Mouse (Mus musculus): Measurements from ENCODE around the gene Atg9b. TPM values are rescaled to one million over a fixed set of nuclear protein-coding genes. Genes with fewer than 3 reads are reported as not detected.
"Not testable (repeated sequence)": the region's sequence is repeated elsewhere in the genome, so short reads cannot be mapped to it uniquely, and the experiment has no call there.

The Atg9b gene
- polyA plus RNA-seq, 1 experiment from 2014 or later, result 1.2 TPM

DNA sequence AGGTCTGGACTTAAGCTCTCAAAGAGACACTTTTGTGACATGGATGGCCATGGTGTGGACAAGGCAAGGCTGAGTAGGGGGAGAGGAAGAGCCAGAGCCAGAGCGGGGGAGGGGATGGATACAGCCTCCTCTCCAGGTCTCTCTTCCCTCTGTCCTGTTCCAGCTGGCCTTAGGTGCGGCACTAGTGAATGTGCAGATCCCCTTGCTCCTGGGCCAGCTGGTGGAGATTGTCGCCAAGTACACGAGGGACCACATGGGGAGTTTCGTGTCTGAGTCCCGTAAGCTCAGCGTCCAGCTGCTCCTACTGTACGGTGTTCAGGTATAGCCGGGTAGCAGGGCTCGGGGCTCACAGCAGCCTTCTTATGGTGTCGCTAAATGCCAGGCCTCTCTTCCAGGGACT lies 8.4 kb upstream of the Atg9b start:
- DNase-seq (ENCODE audit: low spot score), result no peak
- H3K4me3 ChIP-seq, result no peak overlapping the region
- no peaks in the 10 kb centered on the region for H3K27me3 ChIP-seq (ENCODE audit: insufficient read depth, poor library complexity, severe bottlenecking)
- 90% methylated on average over 11 of the region's 11 CpGs for WGBS
- H3K36me3 ChIP-seq, result peaks cover 56% of the 10 kb centered on the region
- no peak overlapping the region for H3K27ac ChIP-seq
- H3K9me3 ChIP-seq, result no peaks in the 10 kb centered on the region
- H3K4me1 ChIP-seq, result peaks cover 35% of the 10 kb centered on the region

GRCm38 (mm10) chr5:24399686-24400085 lies 7.7 kb upstream of the Atg9b start:
- H3K9me3 ChIP-seq, result no peaks in the 10 kb centered on the region
- WGBS, result 77% methylated on average over 10 of the region's 10 CpGs
- H3K4me3 ChIP-seq, result no peak overlapping the region
- DNase-seq (ENCODE audit: low spot score), result no peak
- no peaks in the 10 kb centered on the region for H3K27me3 ChIP-seq (ENCODE audit: insufficient read depth, poor library complexity, severe bottlenecking)
- peaks cover 34% of the 10 kb centered on the region for H3K4me1 ChIP-seq
- peaks cover 51% of the 10 kb centered on the region for H3K36me3 ChIP-seq
- H3K27ac ChIP-seq, result no peak overlapping the region

GRCm38 (mm10) chr5:24396254-24396653 lies 4.3 kb upstream of the Atg9b start:
- not testable (repeated sequence) for DNase-seq (ENCODE audit: low spot score); H3K27ac ChIP-seq; H3K9me3 ChIP-seq; H3K27me3 ChIP-seq (ENCODE audit: insufficient read depth, poor library complexity, severe bottlenecking); H3K4me3 ChIP-seq
- 83% methylated on average over 6 of the region's 6 CpGs for WGBS
- Histone ChIP-seq H3K4me1 (peaks cover 46% of the 10 kb centered on the region), H3K36me3 (peaks cover 20% of the 10 kb centered on the region)

GRCm38 (mm10) chr5:24394165-24394894 lies 2.4 kb upstream of the Atg9b start:
- WGBS, result 2% methylated on average over 36 of the region's 36 CpGs
- H3K27me3 ChIP-seq (ENCODE audit: insufficient read depth, poor library complexity, severe bottlenecking), result peaks cover 4% of the 10 kb centered on the region; the same call in 1 of the 2 replicates
- H3K36me3 ChIP-seq, result peaks cover 5% of the 10 kb centered on the region; the same call in 1 of the 2 replicates
- DNase-seq (ENCODE audit: low spot score), result peak; percentile 98
- H3K4me1 ChIP-seq, result peaks cover 42% of the 10 kb centered on the region
- peak overlapping the region; percentile 74 for H3K4me3 ChIP-seq
- peak overlapping the region; percentile 96 for H3K27ac ChIP-seq
- no peaks in the 10 kb centered on the region for H3K9me3 ChIP-seq

- Histone ChIP-seq H3K9me3 (no peaks in the 10 kb centered on the region), H3K27ac (peak within 1 kb of the TSS; percentile 96), H3K36me3 (peaks cover 2% of the 10 kb centered on the region; the same call in 1 of the 2 replicates), H3K4me1 (peaks cover 44% of the 10 kb centered on the region), H3K4me3 (peak within 1 kb of the TSS; percentile 74), H3K27me3 (ENCODE audit: insufficient read depth, poor library complexity, severe bottlenecking) (peaks cover 8% of the 10 kb centered on the region; the same call in 1 of the 2 replicates)
- WGBS, result 20% methylated on average over 7 of the region's 7 CpGs
- DNase-seq (ENCODE audit: low spot score), result peak; percentile 87
Measured at GRCm38 (mm10) chr5:24393392-24393997, 1.6 kb upstream of the Atg9b start, which contains the start of gene Abcb8. TSS of gene Abcb8 (plus strand) at chr5:24393663.

DNA sequence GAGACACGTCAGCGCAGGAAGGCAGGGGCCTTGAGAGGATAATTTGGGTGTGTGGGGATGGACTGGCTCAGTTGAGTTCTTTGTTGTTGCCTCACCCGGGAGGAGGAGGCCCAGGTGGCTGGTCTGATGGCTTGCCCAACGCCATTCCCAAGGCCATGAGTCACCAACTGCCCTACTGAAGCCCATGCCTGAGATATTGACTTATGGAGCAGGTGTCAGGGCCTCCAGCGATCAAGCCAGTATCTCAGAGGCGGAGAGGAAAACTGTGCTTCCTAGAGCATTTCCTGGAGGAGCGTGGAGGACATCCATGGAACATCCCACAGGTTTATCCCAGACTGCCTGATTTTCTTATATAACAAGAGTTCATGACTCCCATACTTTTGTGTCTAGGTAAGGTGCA lies 781 bp upstream of the Atg9b start:
- DNase-seq (ENCODE audit: low spot score), result no peak
- Histone ChIP-seq H3K36me3 (peaks cover 2% of the 10 kb centered on the region; the same call in 1 of the 2 replicates), H3K27me3 (ENCODE audit: insufficient read depth, poor library complexity, severe bottlenecking) (peaks cover 16% of the 10 kb centered on the region), H3K4me1 (peaks cover 46% of the 10 kb centered on the region), H3K9me3 (no peaks in the 10 kb centered on the region), H3K4me3 (no peak overlapping the region), H3K27ac (0 out of 2 replicates have a peak overlapping the region, but pooled peaks have one; percentile 1)
- WGBS, result 63% methylated on average over 7 of the region's 7 CpGs

DNA sequence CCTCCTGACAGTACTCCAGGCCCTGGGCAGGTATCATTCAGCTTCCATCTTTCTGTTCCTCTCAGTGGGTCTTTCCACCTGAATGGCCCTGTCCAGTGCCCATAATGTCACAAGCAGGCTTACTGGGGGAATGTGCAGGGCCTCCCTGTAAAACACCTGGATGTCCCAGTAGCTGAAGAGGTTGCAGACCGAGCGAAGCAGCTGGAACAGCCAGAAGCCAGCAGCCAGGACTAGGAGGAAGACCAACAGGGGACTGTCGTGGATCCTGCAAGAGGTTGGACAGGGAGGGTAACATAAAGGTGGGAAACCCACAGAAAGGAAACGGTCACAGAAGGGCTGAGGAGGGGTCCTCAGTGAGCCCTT lies 2.3 kb downstream of the Atg9b start:
- no peak overlapping the region for H3K4me3 ChIP-seq
- WGBS, result 79% methylated on average over 4 of the region's 4 CpGs

DNA sequence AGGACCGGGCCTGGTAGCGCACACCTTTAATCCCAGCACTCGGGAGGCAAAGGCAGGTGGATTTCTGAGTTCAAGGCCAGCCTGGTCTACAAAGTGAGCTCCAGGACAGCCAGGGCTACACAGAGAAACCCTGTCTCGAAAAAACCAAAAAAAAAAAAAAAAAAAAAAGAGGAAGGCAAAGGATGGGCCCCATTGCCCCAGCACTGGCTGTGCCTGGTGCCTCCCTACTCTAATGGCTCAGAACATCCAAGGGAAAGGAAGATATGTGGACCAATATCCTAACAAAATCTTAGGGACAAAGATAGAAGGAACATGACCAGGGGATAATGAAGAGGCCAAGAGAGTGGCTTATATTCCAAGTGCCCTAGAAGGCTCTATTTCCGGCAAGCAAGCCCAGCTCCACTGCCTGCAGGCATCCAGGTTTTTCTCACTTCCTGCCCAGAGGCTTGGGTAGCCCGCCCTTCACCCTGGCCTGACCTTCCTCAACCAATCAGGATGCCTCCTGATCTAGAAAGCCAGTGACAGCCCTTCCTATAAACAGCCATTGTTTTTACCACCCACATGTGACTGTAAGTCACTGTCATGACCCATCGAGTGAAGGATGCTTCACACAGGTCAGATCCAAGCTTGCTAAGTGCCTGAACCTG lies 2.8 kb downstream of the Atg9b start:
- H3K4me3 ChIP-seq, result no peak overlapping the region
- 47% methylated on average over 7 of the region's 7 CpGs for WGBS
- peaks cover 50% of the 10 kb centered on the region for H3K27me3 ChIP-seq (ENCODE audit: insufficient read depth, poor library complexity, severe bottlenecking)
- H3K4me1 ChIP-seq, result peaks cover 64% of the 10 kb centered on the region
- H3K36me3 ChIP-seq, result 0 out of 2 replicates have a peak, but pooled peaks cover 5% of the 10 kb centered on the region
- no peaks in the 10 kb centered on the region for H3K9me3 ChIP-seq
- no peak for DNase-seq (ENCODE audit: low spot score)
- H3K27ac ChIP-seq, result peak overlapping the region; percentile 84

More for the DNA sequence above, 2.3 kb downstream of the Atg9b start:
- peaks cover 62% of the 10 kb centered on the region for H3K4me1 ChIP-seq
- no peak for DNase-seq (ENCODE audit: low spot score)
- no peaks in the 10 kb centered on the region for H3K9me3 ChIP-seq
- H3K36me3 ChIP-seq, result 0 out of 2 replicates have a peak, but pooled peaks cover 5% of the 10 kb centered on the region
- H3K27me3 ChIP-seq (ENCODE audit: insufficient read depth, poor library complexity, severe bottlenecking), result peaks cover 46% of the 10 kb centered on the region
- peak overlapping the region; percentile 72 for H3K27ac ChIP-seq

DNA sequence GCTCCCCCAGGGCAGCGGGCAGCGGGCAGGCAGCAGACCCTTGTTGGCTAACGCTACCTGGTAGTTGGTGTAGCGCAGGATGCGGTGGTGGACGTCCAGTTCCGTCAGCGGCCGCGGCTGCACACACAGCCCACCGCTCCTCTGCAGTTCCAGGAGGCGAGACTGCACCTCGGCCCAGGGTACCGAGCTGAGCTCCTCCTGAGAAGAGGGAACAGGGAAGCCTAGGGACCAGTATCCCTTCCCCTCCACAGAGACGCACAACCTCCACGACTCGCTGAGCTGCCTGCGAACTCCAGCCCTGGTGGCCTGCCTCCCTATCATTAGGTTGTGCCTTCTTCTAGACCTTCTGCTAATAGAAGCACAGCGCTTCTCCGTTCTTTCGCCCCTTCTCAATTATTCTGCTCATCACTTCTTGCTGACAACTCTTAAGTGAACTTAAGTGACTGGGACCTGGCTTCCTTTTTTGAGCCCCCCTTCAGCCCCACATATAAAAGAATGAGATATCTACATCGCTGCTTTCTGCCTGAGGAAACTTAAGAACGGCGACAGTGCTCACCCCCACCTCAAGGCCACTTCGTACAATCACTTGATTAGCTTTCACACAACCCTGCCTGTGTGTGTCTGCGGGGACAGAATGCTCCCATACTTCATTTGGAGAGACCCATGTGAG lies 3.6 kb downstream of the Atg9b start:
- Histone ChIP-seq H3K27ac (peak overlapping the region; percentile 84), H3K4me1 (peaks cover 66% of the 10 kb centered on the region), H3K36me3 (0 out of 2 replicates have a peak, but pooled peaks cover 5% of the 10 kb centered on the region), H3K4me3 (peak overlapping the region; percentile 63), H3K9me3 (no peaks in the 10 kb centered on the region), H3K27me3 (ENCODE audit: insufficient read depth, poor library complexity, severe bottlenecking) (peaks cover 50% of the 10 kb centered on the region)
- no peak for DNase-seq (ENCODE audit: low spot score)
- 21% methylated on average over 26 of the region's 26 CpGs for WGBS

DNA sequence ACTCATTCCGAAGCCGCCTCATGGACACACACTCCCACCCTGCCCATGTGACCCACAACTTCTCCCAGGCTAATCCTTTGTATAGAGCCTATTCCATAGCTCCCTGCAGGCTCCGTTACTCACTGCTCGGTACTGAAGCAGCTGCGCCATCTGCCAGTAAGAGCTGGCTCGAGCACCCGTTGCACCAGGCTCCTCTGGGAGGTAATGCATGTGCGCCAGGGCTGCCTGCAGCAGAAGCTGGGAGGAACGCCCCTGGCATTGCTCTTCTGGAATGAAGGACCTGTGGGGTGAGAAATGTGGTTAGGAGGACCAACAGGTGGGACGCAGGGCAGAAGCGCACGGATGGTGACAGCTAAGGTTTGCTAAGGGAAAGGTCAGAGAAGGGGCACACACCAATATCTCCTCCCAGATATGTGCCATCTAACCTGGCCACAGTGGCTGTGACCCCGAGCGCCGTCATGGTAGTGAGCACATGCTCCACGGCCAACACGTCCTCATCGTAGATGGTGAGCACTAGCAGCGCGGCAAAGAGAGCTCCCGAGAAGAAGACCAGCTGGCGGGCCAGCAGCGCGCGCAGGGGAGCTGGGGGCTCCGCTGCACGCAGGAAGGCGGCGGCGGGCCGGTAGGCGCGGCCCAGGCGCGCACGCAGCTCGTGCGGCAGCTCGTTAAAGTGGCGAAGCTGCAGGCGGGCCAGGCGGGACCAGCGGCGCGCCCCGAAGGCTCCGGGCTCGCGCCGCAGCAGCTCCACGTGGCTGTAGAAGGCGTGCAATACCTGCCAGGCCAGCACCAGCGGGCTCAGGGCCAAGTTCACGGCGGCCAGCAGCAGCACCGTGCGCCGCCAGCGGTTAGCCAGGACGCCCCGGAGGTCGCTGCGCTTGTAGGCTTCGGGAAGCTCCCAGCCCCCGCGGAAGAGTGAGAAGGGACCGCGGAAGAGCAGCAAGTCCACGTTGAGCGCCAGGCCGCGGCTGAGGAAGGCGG lies 4.4 kb downstream of the Atg9b start:
- Histone ChIP-seq H3K9me3 (no peaks in the 10 kb centered on the region), H3K27ac (peak overlapping the region; percentile 84), H3K4me3 (peak overlapping the region; percentile 63), H3K4me1 (peaks cover 66% of the 10 kb centered on the region), H3K27me3 (ENCODE audit: insufficient read depth, poor library complexity, severe bottlenecking) (peaks cover 50% of the 10 kb centered on the region), H3K36me3 (0 out of 2 replicates have a peak, but pooled peaks cover 5% of the 10 kb centered on the region)
- WGBS, result under 1% methylated on average over 73 of the region's 73 CpGs
- peak; percentile 88 for DNase-seq (ENCODE audit: low spot score)

DNA sequence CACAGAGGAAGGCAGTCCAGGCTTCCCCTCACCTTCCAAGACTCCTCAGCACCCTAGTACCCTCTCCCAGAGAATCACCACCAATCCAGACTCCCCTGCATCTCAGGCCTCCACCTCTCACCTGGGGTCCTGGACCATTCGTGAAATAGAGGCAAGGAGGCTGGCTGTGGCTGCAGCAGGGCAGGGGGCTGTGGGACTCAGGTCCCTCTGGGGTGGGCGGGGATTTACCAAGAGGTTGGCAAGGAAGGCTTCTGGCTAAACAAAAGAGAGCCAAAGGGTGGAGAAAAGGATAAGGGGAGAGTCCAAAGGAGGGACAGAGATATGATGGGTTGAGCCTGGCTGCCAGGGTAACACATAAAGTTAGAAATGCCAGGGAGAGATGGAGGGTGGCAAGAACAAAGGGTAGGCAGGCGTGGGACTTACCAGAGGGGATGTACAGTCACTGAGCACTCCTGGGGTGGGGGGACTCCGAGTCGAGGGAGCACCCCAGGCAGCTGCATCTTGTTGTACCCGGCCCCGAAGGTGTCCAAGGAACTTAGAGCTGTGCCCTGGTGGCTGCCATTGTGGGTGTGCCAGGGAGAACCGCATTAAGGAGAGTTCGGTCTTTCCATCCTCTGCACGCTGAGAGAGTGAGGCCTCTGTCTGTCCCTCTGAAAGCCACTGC lies 5.9 kb downstream of the Atg9b start:
- no peaks in the 10 kb centered on the region for H3K9me3 ChIP-seq
- no peak overlapping the region for H3K4me3 ChIP-seq
- H3K27me3 ChIP-seq (ENCODE audit: insufficient read depth, poor library complexity, severe bottlenecking), result peaks cover 46% of the 10 kb centered on the region
- H3K4me1 ChIP-seq, result peaks cover 66% of the 10 kb centered on the region
- peaks cover 8% of the 10 kb centered on the region; the same call in 1 of the 2 replicates for H3K36me3 ChIP-seq
- DNase-seq (ENCODE audit: low spot score), result no peak
- H3K27ac ChIP-seq, result peak overlapping the region; percentile 54; the same call in 1 of the 2 replicates
- 78% methylated on average over 10 of the region's 10 CpGs for WGBS

Measured in heart, embryonic 10.5 days (tissue).